Comparison of ENCODE assay signal across 8 mouse cellular contexts in genomic region chrX:167208978-167209754, GRCm38 (mm10). TPM values are rescaled to one million over a fixed set of nuclear protein-coding genes. Genes with fewer than 3 reads are reported as not detected.
A peak's percentile ranks its signal among the peaks of the same experiment; 100 is the strongest.
DNase-seq lines count a peak whose midpoint lies in the region; ATAC-seq lines count a peak whose summit lies in the region.

Gene Tmsb4x, minus strand, starts transcription at chrX:167209315.

- H3K4me1 ChIP-seq in lung, embryonic 16.5 days (replicated peaks; ENCODE audit: control insufficient read depth, insufficient read depth, low read length), result peaks cover 7% of the 10 kb centered on the region; the same call in 1 of the 2 replicates

- H3K9ac ChIP-seq in lung, embryonic 16.5 days (ENCODE audit: low read length), result peak within 1 kb of the TSS; percentile 84

- peak within 1 kb of the TSS; percentile 56 for H3K4me2 ChIP-seq in lung, embryonic 16.5 days (ENCODE audit: low read depth, low read length)

- H3K4me3 ChIP-seq in lung, embryonic 16.5 days (ENCODE audit: low read length), result peak within 1 kb of the TSS; percentile 64

- no peaks in the 10 kb centered on the region for H3K9me3 ChIP-seq in lung, embryonic 16.5 days (ENCODE audit: control insufficient read depth, low read length)

- H3K27ac ChIP-seq in lung, embryonic 16.5 days (ENCODE audit: low read length), result peak within 1 kb of the TSS; percentile 88

- peaks cover 2% of the 10 kb centered on the region; the same call in 1 of the 2 replicates for H3K36me3 ChIP-seq in lung, embryonic 16.5 days (ENCODE audit: control insufficient read depth, insufficient read depth, low read length)

- no peaks in the 10 kb centered on the region; the same call in 1 of the 2 replicates for H3K27me3 ChIP-seq in lung, embryonic 16.5 days (ENCODE audit: control insufficient read depth, insufficient read depth, low read depth, low read length)

- 10% methylated on average over 39 of the region's 39 CpGs for WGBS in lung, embryonic 16.5 days

- DNase-seq in ES-CJ7 (ENCODE audit: low read depth, low spot score), result peak; percentile 84
- DNase-seq in cerebellum, adult 8-10 months, result peak; percentile 70
- peak; percentile 74 for DNase-seq in forelimb bud, embryonic 11.5 days (ENCODE audit: low read depth, low spot score)
- DNase-seq in heart, postnatal 4 days, result peak; percentile 90
- peak; percentile 81 for DNase-seq in layer of hippocampus, adult 9-11 months
- peak; percentile 68 for DNase-seq in ovary, adult 18-20 months (ENCODE audit: low spot score)
- peak; percentile 85 for DNase-seq in thymus, postnatal 0 days (ENCODE audit: low spot score)

- ATAC-seq in lung, embryonic 16.5 days (ENCODE audit: low read depth), result peak; percentile 86

RNA-seq across cellular contexts. Expression of gene Tmsb4x, which starts in this region (rescaled TPM):
- 100 to 1,000 TPM; 856 to 962 TPM for total RNA-seq in heart, postnatal 4 days (2021)
- polyA plus RNA-seq in lung, embryonic 16.5 days (2015; fragmentation: Nextera tagmentation; extraction: Ambion mirVana), result 6,019 and 6,084 TPM in 2 replicates
- 6,098 and 6,310 TPM in 2 replicates for polyA plus RNA-seq in thymus, postnatal 0 days (2015; fragmentation: Nextera tagmentation; extraction: Ambion mirVana)

Comparison
In these comparisons a context has a peak if more than half of its experiments do, and no peak if none do; other contexts are left out.
1. Peak in every context shown above with its lines: DNase-seq, ATAC-seq, H3K4me3 ChIP-seq and H3K27ac ChIP-seq.